Mouse (Mus musculus) MEL (cell line): Measurements from ENCODE around the gene Sdr42e1. TPM values are rescaled to one million over a fixed set of nuclear protein-coding genes. Genes with fewer than 3 reads are reported as not detected.

ENCODE experiments used
- DNase-seq: peaks from one replicate; pipeline ENCODE4 v3.0.0; 2011; ENCODE audit warnings: low read depth, low spot score
- H3K27ac ChIP-seq: 2 replicates; pipeline ENCODE4 v1.5.1; 2012; ENCODE audit warnings: low read depth, mild to moderate bottlenecking, control low read depth, low read length, moderate library complexity; ENCODE audit not compliant: control insufficient read depth
- H3K27me3 ChIP-seq, 2 experiments: fragments of 150-350 bp in 1 of 2; sonication (generic) in 1 of 2; 2 replicates each; pipeline ENCODE4 v1.6.1; 2012; ENCODE audit warnings: low read length in 2 of 2, mild to moderate bottlenecking in 2 of 2, improper control_type of control experiment in 1 of 2, moderate library complexity in 1 of 2; ENCODE audit not compliant: insufficient read depth in 2 of 2, control insufficient read depth in 1 of 2
- H3K36me3 ChIP-seq, 2 experiments: 2 replicates each; pipeline ENCODE4 v1.6.1; 2012 to 2014; ENCODE audit warnings: low read length in 2 of 2, improper control_type of control experiment in 1 of 2, inconsistent platforms in 1 of 2, mild to moderate bottlenecking in 1 of 2; ENCODE audit not compliant: insufficient read depth in 2 of 2, control insufficient read depth in 1 of 2
- H3K4me1 ChIP-seq, 2 experiments: fragments of 150-350 bp in 1 of 2; sonication (generic) in 1 of 2; 2 replicates each; pipeline ENCODE4 v1.6.1; 2012; ENCODE audit warnings: low read length in 2 of 2, improper control_type of control experiment in 1 of 2, mild to moderate bottlenecking in 1 of 2; ENCODE audit not compliant: insufficient read depth in 2 of 2, control insufficient read depth in 1 of 2
- H3K4me3 ChIP-seq, 2 experiments: fragments of 150-350 bp in 1 of 2; sonication (generic) in 1 of 2; 2 replicates each; pipeline ENCODE4 v1.5.1; 2012; ENCODE audit warnings: low read depth in 2 of 2, low read length in 2 of 2, mild to moderate bottlenecking in 2 of 2, moderate library complexity in 2 of 2, control low read depth in 1 of 2, improper control_type of control experiment in 1 of 2; ENCODE audit not compliant: control insufficient read depth in 1 of 2, insufficient read depth in 1 of 2
- H3K79me2 ChIP-seq: 2 replicates; pipeline ENCODE4 v1.6.1; 2012; ENCODE audit warnings: mild to moderate bottlenecking, low read length, moderate library complexity; ENCODE audit not compliant: control insufficient read depth, poor library complexity, insufficient read depth
- H3K9ac ChIP-seq: 2 replicates; pipeline ENCODE4 v1.6.1; 2012; ENCODE audit warnings: low read depth, mild to moderate bottlenecking, control low read depth, low read length, moderate library complexity; ENCODE audit not compliant: control insufficient read depth, poor library complexity, severe bottlenecking
- H3K9me3 ChIP-seq: fragments of 150-350 bp; sonication (generic); replicated peaks from 2 replicates; pipeline ENCODE4 v1.6.1; 2012; ENCODE audit warnings: mild to moderate bottlenecking, low read length, improper control_type of control experiment, moderate library complexity; ENCODE audit not compliant: insufficient read depth
- BHLHE40 ChIP-seq: IDR thresholded peaks from 2 replicates; pipeline ENCODE4 v1.6.1; 2012; ENCODE audit warnings: low read depth, mild to moderate bottlenecking, inconsistent platforms, low read length, improper control_type of control experiment, borderline replicate concordance
- CHD2 ChIP-seq: IDR thresholded peaks from 2 replicates; pipeline ENCODE4 v1.6.1; 2011; ENCODE audit warnings: low read length, improper control_type of control experiment
- CTCF ChIP-seq, 3 experiments: IDR thresholded peaks in 2 of 3; conservative IDR thresholded peaks in 1 of 3; 2 replicates each; pipeline ENCODE4 v1.5.1; 2011 to 2012; ENCODE audit warnings: low read length in 3 of 3, low read depth in 2 of 3, mild to moderate bottlenecking in 2 of 3, improper control_type of control experiment in 1 of 3, inconsistent platforms in 1 of 3, mixed read lengths in 1 of 3, moderate library complexity in 1 of 3; ENCODE audit not compliant: control insufficient read depth in 1 of 3, insufficient read depth in 1 of 3, poor library complexity in 1 of 3, severe bottlenecking in 1 of 3
- E2F4 ChIP-seq: IDR thresholded peaks from 2 replicates; pipeline ENCODE4 v1.6.1; 2011; ENCODE audit warnings: low read depth, low read length, improper control_type of control experiment, borderline replicate concordance
- ETS1 ChIP-seq: IDR thresholded peaks from 2 replicates; pipeline ENCODE4 v1.6.1; 2012; ENCODE audit warnings: low read depth, mild to moderate bottlenecking, inconsistent platforms, low read length, improper control_type of control experiment, moderate library complexity
- GABPA ChIP-seq: IDR thresholded peaks from 2 replicates; pipeline ENCODE4 v1.6.1; 2012; ENCODE audit warnings: low read depth, mild to moderate bottlenecking, inconsistent platforms, low read length, improper control_type of control experiment, moderate library complexity
- GATA1 ChIP-seq: IDR thresholded peaks from 2 replicates; pipeline ENCODE4 v1.6.1; 2011; ENCODE audit warnings: low read depth, low read length, improper control_type of control experiment
- HCFC1 ChIP-seq: IDR thresholded peaks from 2 replicates; pipeline ENCODE4 v1.6.1; 2012; ENCODE audit warnings: low read depth, mild to moderate bottlenecking, inconsistent platforms, low read length, improper control_type of control experiment, moderate library complexity
- JUND ChIP-seq: IDR thresholded peaks from 2 replicates; pipeline ENCODE4 v1.6.1; 2011; ENCODE audit warnings: low read depth, mild to moderate bottlenecking, improper control_type of control experiment, low read length
- KAT2A ChIP-seq: conservative IDR thresholded peaks from 2 replicates; pipeline ENCODE4 v1.6.1; 2012; ENCODE audit warnings: low read depth, low read length, improper control_type of control experiment, inconsistent platforms
- MAFK ChIP-seq: IDR thresholded peaks from 2 replicates; pipeline ENCODE4 v1.6.1; 2011; ENCODE audit warnings: low read depth, mild to moderate bottlenecking, low read length, improper control_type of control experiment, borderline replicate concordance
- MAX ChIP-seq: IDR thresholded peaks from 2 replicates; pipeline ENCODE4 v1.6.1; 2011; ENCODE audit warnings: low read length, improper control_type of control experiment
- MEF2A ChIP-seq: IDR thresholded peaks from 2 replicates; pipeline ENCODE4 v1.6.1; 2014; ENCODE audit warnings: low read depth, mild to moderate bottlenecking, inconsistent platforms, low read length, improper control_type of control experiment; ENCODE audit not compliant: poor library complexity, insufficient replicate concordance, severe bottlenecking; ENCODE audit errors: extremely low read depth
- MYB ChIP-seq: IDR thresholded peaks from 2 replicates; pipeline ENCODE4 v1.6.1; 2011; ENCODE audit warnings: mild to moderate bottlenecking, low read depth, low read length, improper control_type of control experiment
- MYC ChIP-seq: IDR thresholded peaks from 2 replicates; pipeline ENCODE4 v1.6.1; 2011; ENCODE audit warnings: low read depth, mild to moderate bottlenecking, low read length, improper control_type of control experiment, moderate library complexity
- NELFE ChIP-seq: IDR thresholded peaks from 2 replicates; pipeline ENCODE4 v1.6.1; 2011; ENCODE audit warnings: low read depth, low read length, improper control_type of control experiment
- NRF1 ChIP-seq: IDR thresholded peaks from 2 replicates; pipeline ENCODE4 v1.6.1; 2014; ENCODE audit warnings: low read depth, mild to moderate bottlenecking, inconsistent platforms, low read length, improper control_type of control experiment, moderate library complexity; ENCODE audit not compliant: poor library complexity, insufficient read depth, severe bottlenecking
- POLR2A ChIP-seq, 2 experiments: IDR thresholded peaks; 2 replicates each; pipeline ENCODE4 v1.6.1; 2011 to 2012; ENCODE audit warnings: low read length in 2 of 2, mild to moderate bottlenecking in 2 of 2, control low read depth in 1 of 2, improper control_type of control experiment in 1 of 2, low read depth in 1 of 2, moderate library complexity in 1 of 2; ENCODE audit not compliant: control insufficient read depth in 1 of 2, insufficient read depth in 1 of 2, poor library complexity in 1 of 2
- POLR2AphosphoS2 ChIP-seq: IDR thresholded peaks from 2 replicates; pipeline ENCODE4 v1.6.1; 2011; ENCODE audit warnings: low read length, improper control_type of control experiment
- POLR2AphosphoS5 ChIP-seq: IDR thresholded peaks from 2 replicates; pipeline ENCODE4 v1.6.1; 2012; ENCODE audit warnings: low read depth, borderline replicate concordance, mild to moderate bottlenecking, inconsistent platforms, low read length, moderate library complexity, mixed read lengths
- RAD21 ChIP-seq: IDR thresholded peaks from 2 replicates; pipeline ENCODE4 v1.6.1; 2011; ENCODE audit warnings: mild to moderate bottlenecking, low read depth, low read length, improper control_type of control experiment
- RCOR1 ChIP-seq: IDR thresholded peaks from 2 replicates; pipeline ENCODE4 v1.6.1; 2012; ENCODE audit warnings: low read depth, mild to moderate bottlenecking, inconsistent platforms, low read length, improper control_type of control experiment
- SMC3 ChIP-seq: IDR thresholded peaks from 2 replicates; pipeline ENCODE4 v1.6.1; 2011; ENCODE audit warnings: low read depth, low read length, improper control_type of control experiment
- TAL1 ChIP-seq: IDR thresholded peaks from 2 replicates; pipeline ENCODE4 v1.6.1; 2012; ENCODE audit warnings: mild to moderate bottlenecking, inconsistent platforms, low read length, moderate library complexity, mixed read lengths
- TBP ChIP-seq: IDR thresholded peaks from 2 replicates; pipeline ENCODE4 v1.8.0; 2011; ENCODE audit warnings: low read depth, low read length, improper control_type of control experiment
- TCF12 ChIP-seq: IDR thresholded peaks from 2 replicates; pipeline ENCODE4 v1.6.1; 2014; ENCODE audit warnings: low read depth, mild to moderate bottlenecking, inconsistent platforms, low read length, improper control_type of control experiment, moderate library complexity
- UBTF ChIP-seq: IDR thresholded peaks from 2 replicates; pipeline ENCODE4 v1.6.1; 2012; ENCODE audit warnings: low read depth, mild to moderate bottlenecking, inconsistent platforms, low read length, improper control_type of control experiment, moderate library complexity, borderline replicate concordance; ENCODE audit not compliant: insufficient read depth
- USF2 ChIP-seq, 2 experiments: IDR thresholded peaks; 2 replicates each; pipeline ENCODE4 v1.6.1; 2011 to 2012; ENCODE audit warnings: improper control_type of control experiment in 2 of 2, low read length in 2 of 2, borderline replicate concordance in 1 of 2, inconsistent platforms in 1 of 2, low read depth in 1 of 2, mild to moderate bottlenecking in 1 of 2; ENCODE audit not compliant: insufficient read depth in 1 of 2
- ZC3H11A ChIP-seq: IDR thresholded peaks from 2 replicates; pipeline ENCODE4 v1.6.1; 2012; ENCODE audit warnings: low read depth, mild to moderate bottlenecking, inconsistent platforms, low read length, improper control_type of control experiment
- ZKSCAN1 ChIP-seq: IDR thresholded peaks from 2 replicates; pipeline ENCODE4 v1.6.1; 2012; ENCODE audit warnings: low read depth, mild to moderate bottlenecking, inconsistent platforms, low read length, improper control_type of control experiment, moderate library complexity
- ZNF384 ChIP-seq: IDR thresholded peaks from 2 replicates; pipeline ENCODE4 v1.6.1; 2012; ENCODE audit warnings: low read depth, mild to moderate bottlenecking, inconsistent platforms, low read length, improper control_type of control experiment
- polyA plus RNA-seq, 2 experiments: library from polyadenylated mRNA; stranded (reverse) in 1 of 2; unstranded in 1 of 2; fragments of >175 nt in 1 of 2; fragments of >200 nt in 1 of 2; gene quantifications; 2 replicates each; pipeline versions ENCODE4 v1.2.1 to v1.2.4; 2012; ENCODE audit warnings: low replicate concordance in 2 of 2, low read depth in 1 of 2; ENCODE audit not compliant: insufficient read length in 2 of 2, insufficient read depth in 1 of 2, missing spikeins in 1 of 2
- total RNA-seq: library from RNA; depleted of rRNA; stranded (reverse); fragments of 300-350 nt; gene quantifications from 2 replicates; pipeline ENCODE4 v1.2.3, GENCODE M21; 2012

Gene Sdr42e1
- total and polyA plus RNA-seq, 3 experiments = not detected

DNA sequence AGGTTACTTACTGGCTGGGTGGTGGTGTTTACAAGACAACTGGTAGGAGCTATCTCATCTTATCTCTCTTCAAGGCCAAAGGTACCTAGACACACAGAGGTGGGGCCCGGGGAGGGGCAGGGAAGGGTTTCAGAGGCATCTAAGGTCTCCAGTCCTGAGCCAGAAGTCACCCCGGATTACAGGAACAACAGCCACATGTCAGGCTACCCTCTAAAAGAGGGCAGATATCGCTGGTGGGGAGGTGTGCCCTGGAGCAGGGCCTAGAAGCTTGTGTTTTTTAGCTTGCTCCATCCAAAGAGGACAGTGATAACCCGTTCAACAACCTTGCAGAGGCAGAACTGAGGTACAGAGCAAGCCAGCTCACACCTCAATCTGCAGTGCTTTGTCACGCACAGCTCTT, 27.0 kb downstream of the Sdr42e1 start:
- Histone ChIP-seq H3K9me3 (no peaks in the 10 kb centered on the region), H3K79me2 (no peaks in the 10 kb centered on the region), H3K4me3 (no peak overlapping the region), H3K36me3 (no peaks in the 10 kb centered on the region), H3K27me3 (no peaks in the 10 kb centered on the region), H3K27ac (no peak overlapping the region), H3K9ac (no peak overlapping the region), H3K4me1 (no peaks in the 10 kb centered on the region)
- TF ChIP-seq RAD21 = no peak
- TF ChIP-seq MYB = no peak
- TF ChIP-seq JUND = no peak
- no peak for TF ChIP-seq SMC3
- no peak for TF ChIP-seq MEF2A
- no peak for TF ChIP-seq POLR2AphosphoS5
- no peak for TF ChIP-seq CHD2
- no peak for TF ChIP-seq MAX
- no peak for TF ChIP-seq POLR2A (IDR thresholded peaks at IDR 0.05; ENCODE audit: control insufficient read depth in 1 of 2, insufficient read depth in 1 of 2, low read depth in 1 of 2, low read length in 2 of 2, poor library complexity in 1 of 2)
- no peak for TF ChIP-seq ETS1
- no peak for TF ChIP-seq MYC
- TF ChIP-seq GATA1 = no peak
- no peak for TF ChIP-seq UBTF
- DNase-seq = no peak

DNA sequence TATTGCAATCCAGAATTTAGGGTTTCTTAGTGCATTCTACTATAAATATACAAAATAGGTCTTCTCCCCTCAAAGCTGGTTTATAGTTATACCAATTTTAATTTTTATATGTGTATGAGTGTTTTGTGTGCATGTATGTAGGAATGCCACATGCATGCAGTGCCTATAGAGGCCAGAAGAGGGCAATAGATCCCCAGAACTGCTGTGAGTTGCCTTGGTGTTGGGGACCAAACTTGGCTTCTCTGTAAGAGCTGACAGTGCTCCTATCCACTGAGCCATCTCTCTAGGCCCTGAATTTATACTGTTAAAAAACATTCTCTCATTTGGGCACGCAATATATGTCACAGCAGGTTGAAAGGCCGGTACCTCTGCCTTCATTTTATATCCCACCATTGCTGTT, 27.5 kb downstream of the Sdr42e1 start:
- no peaks in the 10 kb centered on the region for H3K9me3 ChIP-seq
- no peak overlapping the region for H3K27ac ChIP-seq
- H3K79me2 ChIP-seq = no peaks in the 10 kb centered on the region
- DNase-seq = peak; percentile 62
- no peak overlapping the region for H3K9ac ChIP-seq
- H3K4me1 ChIP-seq = no peaks in the 10 kb centered on the region
- no peak overlapping the region for H3K4me3 ChIP-seq
- no peaks in the 10 kb centered on the region for H3K36me3 ChIP-seq
- H3K27me3 ChIP-seq = no peaks in the 10 kb centered on the region
- TF ChIP-seq POLR2A (IDR thresholded peaks at IDR 0.05; ENCODE audit: control insufficient read depth in 1 of 2, insufficient read depth in 1 of 2, low read depth in 1 of 2, low read length in 2 of 2, poor library complexity in 1 of 2) (no peak), MAFK (no peak), RAD21 (peak; percentile 78), MEF2A (no peak), TAL1 (no peak), ZKSCAN1 (no peak), TCF12 (no peak), UBTF (no peak), RCOR1 (no peak), TBP (no peak), GABPA (no peak), HCFC1 (no peak), NELFE (no peak), POLR2AphosphoS2 (no peak), MYC (no peak), ZC3H11A (peak; percentile 64), CTCF (IDR thresholded peaks at IDR 0.05 in 2 of 3, conservative IDR thresholded peaks at IDR 0.05 in 1 of 3; ENCODE audit: control insufficient read depth in 1 of 3, insufficient read depth in 1 of 3, low read depth in 2 of 3, low read length in 3 of 3, poor library complexity in 1 of 3, severe bottlenecking in 1 of 3) (peak; percentile 72 to 86 (median 73)), KAT2A (no peak), NRF1 (no peak), USF2 (IDR thresholded peaks at IDR 0.05; ENCODE audit: borderline replicate concordance in 1 of 2, insufficient read depth in 1 of 2, low read depth in 1 of 2, low read length in 2 of 2) (no peak), BHLHE40 (no peak), ZNF384 (no peak), MYB (no peak), SMC3 (peak; percentile 71), MAX (no peak), E2F4 (no peak)
